Mouse (Mus musculus): ENCODE measurements at regions not wholly inside any gene's neighbourhood (a gene's known extent, or its start where the extent isn't known, plus 50 kb on each side); places are given as distances from the start of the nearest gene placed in this dataset.

DNA sequence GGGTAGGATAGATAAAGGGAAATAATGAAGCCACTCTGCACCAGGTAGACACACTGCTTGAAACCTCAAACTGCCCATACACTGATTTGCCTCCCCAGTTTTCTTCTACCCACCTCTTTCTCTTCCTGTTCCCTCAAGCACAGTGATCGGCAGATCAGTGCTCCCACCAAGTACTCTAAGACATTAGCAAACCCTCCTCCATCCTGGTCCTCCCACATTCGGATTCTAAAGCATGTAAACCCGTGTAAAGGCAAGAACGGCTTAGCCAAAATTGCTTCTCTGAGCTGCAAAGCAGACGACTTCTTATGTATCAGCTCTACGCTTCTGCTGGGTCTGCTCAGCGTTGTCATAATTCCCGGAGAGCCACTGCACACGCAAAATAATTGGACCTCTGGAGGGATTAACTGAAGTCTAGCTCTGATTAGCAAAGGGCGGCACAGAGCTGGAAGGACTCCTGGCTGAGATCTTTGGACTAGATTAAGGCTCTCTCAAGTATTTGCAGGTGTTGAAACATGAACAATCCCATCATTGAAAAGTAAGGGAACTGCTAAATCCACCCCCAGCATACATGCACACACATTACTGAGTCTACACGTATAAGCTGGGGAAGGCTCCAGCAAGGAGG is 67.2 kb downstream of the Mtx3 start:
- DNase-seq, result no peak

DNA sequence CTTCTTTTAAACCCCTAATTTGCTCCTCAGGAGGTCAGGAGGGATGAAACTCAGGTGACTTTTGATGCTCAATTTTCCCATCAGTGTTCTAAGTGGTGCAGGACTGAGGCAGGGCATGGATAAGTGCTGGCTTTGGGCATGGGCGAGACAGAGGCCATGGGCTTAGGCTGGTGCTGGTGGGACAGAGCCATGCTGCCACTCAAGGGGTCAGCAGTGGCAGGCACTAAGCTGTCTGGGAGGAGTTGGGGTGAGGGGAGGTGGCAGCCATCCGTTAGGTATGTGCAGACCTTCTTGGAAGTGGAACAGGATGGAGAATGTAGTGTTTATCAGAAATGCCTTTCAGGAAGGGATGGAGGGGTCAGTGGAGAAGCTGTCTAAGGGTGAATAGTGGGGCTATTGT is 68.1 kb downstream of the Mtx3 start:
- no peak for DNase-seq

DNA sequence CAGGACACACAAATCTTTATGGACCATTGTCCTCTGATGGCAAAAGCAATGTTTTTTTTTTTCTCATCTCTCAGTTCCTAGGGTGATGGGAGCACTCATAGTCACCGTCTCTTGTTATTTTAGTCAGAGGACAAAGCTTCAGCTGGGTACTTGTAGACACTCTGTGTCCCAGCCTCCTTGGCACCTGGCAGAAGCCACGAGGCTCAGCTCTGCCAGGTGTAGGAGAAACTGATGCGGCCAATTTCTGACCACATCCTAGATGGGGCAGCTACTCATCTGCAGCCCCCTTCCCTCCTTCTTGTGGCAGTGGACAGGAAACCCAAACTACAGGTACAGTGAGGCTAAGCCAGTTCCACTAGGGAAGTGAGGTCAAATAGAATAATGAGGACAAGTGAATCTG is 70.1 kb downstream of the Mtx3 start:
- DNase-seq, result no peak

DNA sequence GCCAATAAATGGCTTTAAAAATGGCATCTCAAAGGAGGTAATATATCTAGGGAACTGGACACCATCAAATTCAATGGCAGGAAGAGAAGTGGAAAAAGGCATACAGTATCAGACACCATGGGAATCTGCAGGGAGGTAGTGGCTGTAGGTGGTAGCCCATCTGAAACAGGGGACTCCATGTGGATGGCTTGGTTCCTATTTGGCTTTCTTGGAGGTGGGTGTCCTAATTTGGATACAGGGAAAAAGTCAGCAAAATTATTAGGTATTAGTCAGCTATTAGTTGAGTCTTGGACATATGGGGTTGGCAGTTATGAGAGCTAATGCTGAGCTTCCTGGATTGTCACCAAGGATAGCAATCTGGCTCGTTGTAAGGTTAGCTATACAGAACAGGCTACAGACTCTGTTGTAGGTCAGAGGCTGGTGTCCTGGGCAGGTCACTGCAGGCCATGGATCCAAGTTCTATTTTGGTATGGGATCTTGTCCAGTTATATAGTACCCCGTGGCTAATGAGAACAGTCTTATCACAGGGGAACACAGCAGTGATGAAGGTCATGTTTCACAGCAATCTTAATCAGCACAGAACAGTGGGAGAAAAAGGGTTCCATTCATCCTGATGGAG is 70.8 kb downstream of the Mtx3 start:
- DNase-seq, result no peak

DNA sequence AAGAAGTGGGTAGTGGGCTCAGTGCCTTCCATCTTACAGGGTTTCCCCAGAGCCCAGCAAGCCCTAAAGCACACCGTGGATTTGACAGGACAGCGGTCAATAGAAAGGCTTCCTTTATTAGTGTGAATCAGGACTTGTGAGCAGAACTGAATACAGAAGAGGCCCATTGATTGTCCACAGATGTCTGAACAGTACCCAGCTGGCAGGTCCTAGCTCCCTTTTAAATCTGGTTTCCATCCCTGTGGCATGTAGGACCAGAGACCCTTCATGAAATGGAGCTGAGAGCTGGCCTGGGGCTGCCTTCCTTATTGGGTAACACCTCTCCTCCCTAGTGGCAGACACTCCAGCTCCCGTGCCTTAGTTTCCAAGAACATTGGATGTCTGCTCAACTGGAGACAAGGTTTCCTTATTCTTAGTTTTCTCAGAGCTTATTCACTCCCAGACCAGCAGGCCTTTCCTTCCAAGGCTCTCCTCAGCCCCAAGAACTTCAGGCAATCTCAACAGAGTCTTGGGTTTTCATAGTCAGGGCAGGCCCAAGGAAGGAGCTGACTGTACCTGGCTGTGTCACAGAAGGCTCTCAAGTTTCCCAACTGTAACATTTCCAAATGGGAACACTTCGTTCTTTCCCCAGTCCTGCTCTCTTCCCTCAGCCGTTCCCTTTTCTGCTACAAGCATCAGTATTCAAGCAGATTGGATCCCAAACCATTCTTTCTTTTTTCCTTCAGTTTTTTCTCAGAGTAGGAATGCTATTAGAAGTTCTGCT is 71.6 kb downstream of the Mtx3 start:
- DNase-seq, result no peak

DNA sequence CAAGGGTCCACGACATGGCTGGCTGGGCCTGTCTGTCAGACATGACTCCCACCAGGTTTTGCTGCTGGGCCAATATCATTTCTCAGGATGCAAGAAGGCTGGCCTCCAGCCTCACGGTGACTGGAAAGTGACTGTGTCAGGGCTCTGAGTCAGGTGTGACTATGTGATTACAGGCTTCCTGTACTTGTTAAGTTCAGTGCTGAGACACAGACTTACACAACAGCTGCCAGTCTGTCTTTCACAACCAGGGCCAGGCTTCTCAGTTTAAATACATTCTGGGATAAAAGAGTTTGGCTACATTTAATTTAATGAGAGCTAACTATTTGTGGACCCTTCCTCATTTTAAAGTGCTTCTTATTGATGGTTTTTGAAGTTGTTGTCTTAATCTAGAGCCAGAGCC is 75.3 kb downstream of the Mtx3 start:
- no peak for DNase-seq

DNA sequence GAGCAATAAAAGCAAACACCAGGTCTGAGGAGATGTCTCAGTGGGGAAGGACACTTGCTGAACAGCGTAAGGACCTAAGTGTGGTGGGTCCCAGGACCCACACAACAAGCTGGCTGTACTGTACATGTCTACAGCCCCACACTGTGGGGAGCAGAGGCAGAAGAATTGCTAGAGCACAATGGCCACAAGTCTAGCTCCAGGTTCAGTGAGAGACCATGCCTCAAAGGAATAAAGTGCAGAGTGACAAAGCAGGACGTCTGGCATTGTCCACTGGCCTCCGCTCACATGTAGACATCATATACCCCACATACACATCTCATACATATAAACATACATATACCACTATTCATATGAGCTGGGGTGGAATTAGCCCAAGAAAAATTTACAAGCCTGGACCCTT is 77.4 kb downstream of the Mtx3 start:
- no peak for DNase-seq

DNA sequence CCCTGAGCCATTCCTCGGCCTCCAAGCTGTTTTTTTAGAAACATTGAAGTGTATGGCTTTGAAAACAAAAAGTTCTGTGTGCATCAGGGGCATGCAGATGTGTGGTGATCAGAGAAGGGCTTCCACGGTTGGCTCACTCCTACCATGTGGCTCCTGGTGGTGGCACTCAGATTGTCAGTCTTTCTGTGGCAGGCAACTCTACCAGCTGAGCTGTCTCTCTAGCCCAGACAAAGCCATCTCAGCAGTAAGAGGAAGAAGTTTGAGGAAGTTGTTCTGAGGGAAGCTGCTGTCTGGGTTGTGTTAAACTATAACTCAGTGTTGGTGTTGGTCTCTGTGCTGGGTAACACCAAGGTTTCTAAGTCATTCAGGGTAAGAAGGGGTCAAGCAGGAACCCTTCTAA is 78.9 kb downstream of the Mtx3 start:
- DNase-seq, result no peak

DNA sequence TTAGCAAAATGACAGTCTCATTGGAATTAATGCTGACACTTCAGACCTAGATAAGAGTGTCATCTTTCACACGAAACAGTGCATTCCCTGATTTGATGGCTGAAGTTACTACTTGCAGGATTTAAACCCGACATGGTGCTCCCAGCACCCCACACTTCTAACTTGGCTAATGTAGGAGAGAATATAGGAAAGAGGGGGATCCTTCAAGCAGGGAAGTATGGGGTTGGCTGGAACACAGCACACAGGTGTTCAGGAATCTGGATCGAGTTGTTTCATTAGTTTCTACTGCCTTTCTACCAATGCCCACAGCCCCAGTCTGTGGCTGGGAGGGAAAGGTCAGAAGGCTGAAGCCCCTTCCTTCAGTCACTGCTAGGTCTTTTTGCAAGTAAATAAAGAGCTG is 79.5 kb downstream of the Mtx3 start:
- DNase-seq, result no peak

DNA sequence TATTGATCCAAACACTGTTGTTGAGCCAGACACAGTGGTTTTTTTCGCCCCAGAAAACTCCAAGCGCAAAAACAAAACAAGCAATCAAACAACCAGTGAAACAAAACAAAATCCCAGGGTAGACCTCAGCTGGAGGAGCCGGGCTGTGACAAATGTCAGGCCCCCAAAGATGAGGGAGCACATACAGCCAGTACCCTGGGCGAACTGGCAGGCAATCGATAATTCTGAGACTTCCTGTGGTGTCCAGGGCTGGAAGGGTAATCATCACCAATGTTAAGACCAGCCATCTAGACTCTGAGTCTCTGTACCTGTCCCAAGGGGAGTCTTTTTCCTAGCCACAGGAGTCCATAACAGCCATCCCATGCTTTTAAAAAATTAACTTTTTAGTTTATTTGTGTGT is 80.6 kb downstream of the Mtx3 start:
- DNase-seq, result no peak

DNA sequence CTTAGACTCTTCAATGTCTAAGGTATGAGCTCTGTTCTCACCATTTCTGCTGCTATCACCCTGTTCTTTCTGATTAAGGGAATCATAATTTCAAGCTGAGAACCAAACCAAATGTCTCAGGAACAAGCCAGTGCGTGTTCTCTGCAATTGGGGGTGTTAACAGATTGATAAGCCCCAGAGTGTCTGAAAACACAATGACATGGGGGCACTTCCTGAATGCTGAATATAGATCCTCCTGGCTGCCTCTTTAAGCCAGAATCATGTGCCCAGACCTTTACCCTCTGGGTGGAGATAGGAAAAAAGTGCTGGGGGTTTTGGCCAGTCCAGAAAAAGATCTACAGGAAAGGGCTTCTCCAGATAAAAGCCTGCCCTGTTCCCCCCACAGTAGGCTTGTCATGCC is 84.0 kb downstream of the Mtx3 start:
- DNase-seq, result no peak

DNA sequence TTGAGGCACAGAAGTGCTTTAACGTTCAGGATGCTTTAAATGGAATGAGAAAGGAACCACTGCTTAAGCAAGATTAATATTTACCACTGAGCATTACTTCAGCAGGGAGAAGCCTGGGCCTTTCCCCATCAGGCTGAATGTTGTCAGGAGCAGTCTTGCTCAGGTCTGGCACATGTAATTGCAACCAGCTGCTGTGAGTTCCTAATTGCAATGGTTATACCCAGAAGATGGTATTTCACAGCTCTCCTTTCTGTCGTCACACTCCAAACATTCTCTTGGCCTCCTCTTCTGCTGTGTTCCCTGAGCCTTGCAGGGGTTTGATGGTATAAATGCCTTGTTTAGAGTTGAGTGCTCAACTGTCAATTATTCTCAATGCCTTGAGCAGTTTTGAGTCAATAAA is 87.1 kb downstream of the Mtx3 start:
- no peak for DNase-seq

DNA sequence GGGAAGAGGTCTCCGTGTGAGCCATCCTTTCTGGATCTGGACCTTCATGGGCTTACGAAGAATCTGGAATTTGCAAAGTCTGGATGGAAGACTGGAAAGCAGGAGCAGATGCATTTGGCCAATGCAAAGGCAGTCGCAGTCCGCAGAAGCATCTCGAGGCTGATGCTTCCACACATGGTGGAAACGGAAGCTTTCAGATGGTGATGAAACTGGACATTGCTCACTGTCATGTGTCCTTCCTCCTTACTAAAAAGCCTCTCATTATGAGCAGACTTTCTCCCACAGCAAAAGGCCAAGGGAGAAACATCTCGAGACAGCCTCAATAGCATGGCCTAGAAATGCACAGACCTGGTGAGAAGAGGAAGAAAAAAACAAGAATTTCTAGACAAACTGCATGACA is 94.5 kb downstream of the Mtx3 start:
- DNase-seq, result no peak

DNA sequence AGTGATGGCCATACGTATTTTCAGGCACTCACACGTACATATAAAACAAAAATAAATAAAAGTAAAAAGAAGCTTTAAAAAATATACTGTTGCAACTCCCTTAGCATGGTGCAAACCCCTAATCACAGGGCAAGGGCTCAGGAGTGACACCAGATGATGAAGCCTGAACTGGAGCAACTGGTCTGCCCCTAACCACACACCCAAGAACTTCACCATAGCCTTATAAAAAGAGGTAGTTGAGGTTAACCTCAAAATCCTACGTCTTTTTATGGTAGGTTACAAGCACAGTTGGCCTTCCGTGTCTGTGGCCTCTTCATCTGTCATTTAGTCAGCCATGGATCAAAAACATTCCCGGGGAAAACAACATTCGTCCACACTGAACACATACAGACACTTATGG is 96.0 kb downstream of the Mtx3 start:
- no peak for DNase-seq

DNA sequence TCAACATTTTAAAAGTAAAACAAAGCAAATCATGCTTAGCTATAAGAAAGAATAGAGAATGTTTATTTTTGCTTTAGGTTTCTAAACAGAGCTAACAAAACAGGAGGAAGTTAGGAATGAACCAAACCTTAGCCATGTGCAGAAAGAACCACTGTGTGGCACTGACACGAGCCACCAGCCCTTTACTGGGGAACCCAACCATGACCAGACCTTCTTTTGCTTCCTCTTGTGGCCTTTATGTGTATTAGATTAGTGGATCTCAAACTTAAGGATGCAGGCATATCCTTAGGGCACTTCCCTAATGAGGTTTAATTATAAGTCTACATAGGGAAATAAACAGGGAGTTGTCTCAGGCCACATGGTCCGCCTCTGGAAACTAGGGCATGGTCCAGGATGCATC is 104.0 kb downstream of the Mtx3 start:
- DNase-seq, result no peak

DNA sequence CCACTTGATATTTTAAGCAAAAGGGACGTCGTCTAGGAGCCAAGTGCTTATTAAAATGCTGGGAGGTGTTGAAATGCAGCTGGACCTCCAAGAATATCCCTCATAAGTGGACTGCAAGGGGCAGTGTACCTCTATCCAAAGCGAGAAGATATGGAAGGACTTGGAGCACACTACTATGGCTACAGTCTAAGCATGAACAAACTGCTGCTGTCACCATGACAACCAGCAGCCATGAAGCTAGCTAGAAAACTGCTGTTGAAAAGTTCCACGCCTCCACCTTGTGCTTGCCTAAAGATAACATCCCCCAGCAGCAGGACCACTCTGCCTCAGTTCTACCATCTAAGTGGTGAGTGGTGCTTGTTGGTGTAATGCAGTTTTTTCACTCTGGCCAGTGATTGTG is 115.5 kb downstream of the Mtx3 start:
- no peak for DNase-seq

DNA sequence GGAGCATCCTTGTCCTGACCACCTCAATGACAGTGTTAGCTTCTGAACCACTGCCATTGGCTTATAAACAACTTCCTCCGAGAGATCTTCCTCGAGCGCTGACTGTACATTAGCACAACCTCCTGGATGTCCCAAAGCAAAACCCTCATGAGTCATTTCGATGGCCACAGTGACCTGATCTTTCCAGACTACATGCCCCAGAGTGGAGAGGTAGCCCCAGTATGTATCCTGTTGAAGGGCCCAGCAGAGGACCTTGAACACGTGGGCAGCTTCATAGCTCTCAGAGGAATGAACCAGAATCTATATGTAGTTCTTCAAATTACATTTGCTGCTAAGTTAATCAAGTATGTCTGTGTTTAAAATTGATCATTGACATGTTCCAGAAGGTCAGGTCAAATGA is 118.1 kb downstream of the Mtx3 start:
- no peak for DNase-seq

DNA sequence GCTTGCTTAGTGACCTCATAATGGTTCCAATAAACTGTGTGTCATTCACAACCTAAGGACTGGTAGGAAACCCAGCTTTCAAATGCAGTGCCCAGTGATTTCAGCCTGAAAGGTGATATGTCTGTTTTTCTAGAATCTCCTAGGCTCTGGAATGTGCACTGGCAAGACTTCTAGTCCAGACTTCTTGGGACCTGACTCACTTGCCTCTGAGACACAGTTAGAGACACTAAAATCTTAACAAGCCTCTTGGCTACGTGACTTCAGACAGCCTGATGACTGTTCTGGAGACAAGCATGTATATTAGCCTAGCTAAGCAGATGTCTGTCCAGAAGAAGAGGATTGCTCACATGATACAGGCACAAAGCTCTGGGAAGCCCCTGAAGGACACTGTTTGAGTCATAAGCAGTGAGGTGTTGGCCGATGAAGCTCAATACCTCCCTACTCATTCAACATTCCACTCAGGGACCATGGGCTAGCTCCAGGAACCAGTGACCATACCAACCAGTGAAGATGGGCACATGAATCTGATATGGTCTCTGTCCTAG is 118.9 kb downstream of the Mtx3 start:
- no peak for DNase-seq

DNA sequence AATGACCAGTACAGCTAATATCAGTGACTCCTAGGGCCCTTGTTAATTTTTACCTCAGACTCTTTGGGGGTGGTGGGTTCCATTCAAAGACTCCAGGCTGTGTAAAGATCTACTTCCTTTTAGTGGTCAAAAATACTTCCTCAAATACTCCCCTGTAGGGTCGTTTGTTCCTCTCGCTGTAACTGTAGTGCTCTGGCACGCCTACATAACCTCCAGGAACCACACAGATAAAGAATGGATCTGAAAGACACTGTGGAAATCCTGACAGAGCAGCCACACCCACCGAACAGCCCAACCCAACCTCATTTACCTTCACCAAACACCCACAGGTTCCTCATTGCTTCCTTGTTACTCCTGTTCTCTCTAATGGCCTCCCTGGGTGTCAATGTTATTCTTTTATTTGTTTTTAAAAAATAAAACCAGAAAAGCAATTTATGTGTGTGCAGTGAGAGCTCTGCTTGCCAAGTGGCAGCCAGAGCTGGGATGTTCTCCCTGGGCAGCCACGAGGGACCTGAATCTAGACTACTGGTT is 119.7 kb downstream of the Mtx3 start:
- no peak for DNase-seq

DNA sequence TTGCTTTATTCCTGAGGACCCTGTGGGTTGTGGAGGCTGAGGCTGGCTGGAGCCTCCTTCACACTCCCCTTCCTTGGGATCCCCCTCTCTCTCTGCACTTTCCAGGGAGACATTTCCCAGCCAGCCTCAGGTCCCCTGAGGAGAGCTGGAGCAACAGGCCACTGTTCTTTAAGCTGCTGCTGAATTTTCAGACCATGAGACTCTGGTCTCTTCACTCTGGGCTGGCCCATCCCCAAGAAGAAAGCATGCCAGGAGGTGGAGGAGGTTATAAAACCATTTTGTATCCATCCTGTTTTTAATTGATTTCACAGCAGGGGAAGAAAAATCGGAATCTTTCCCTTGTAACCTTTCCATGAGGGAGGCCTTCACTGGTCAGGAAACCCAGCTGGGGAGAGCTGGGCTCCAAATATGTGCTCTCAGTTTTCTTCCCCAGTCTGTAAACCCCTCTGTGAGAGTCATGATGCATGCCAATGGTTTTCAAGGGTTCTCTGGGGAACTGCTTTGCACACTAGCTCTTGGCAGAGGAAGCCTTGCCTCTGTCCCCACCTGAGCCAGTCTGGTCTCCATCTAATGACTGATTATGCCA is 122.6 kb downstream of the Mtx3 start:
- DNase-seq, result no peak

DNA sequence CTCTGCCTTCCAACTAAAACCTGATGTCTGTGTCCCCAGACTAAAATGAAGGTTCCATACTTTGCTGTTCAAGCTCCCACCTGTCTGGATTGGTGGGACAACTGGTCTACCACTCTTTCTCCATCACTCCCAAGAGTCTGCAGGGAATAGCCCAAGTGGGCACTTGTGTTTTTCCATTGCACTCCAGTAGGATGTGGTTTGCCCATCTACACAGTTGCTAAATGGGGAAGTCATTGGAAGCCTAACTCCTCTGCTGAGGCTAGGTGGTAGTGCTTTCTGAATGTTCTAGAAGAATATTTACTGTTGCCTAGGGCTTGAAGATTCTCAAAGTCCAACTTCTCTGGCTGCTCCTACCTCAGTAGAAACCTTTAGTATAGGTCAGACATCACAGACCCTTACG is 125.0 kb downstream of the Mtx3 start:
- DNase-seq, result no peak

DNA sequence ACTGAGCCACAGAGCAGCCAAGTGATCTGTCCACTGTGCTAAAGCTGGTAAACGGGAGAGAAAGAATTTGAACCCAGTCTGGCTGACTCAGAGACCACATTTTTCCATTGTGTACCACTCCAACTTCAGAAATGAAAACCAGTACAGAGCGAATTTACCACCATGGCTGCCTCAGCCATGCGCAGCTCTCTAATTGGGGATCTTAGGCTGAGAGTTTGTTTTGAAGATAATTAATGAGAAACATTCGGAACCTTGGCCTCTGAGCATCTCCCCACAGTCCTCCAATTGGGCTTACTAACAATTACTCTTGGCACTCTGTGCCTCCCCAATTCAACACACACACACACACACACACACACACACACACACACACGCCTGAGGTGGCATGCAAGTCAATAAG is 128.3 kb downstream of the Mtx3 start:
- DNase-seq, result no peak

DNA sequence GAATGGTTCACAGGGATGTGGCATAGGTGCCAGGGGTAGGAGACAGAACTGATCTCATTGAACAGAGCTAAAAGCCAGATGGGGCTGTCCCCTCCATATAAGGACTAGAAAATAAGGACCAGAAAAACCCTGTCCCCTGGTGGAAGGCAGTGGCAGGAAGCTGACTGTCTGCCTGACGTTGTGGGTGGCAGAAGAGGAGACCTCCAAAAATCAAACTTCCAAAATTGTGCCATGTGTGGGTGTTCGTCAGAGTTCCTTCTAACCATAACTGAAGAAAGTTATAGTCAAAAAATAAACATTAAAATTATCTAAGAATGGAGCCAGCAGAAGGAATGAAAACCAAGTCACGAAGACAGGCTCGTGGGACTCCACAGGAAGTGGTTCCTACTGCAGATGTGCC is 129.2 kb downstream of the Mtx3 start:
- DNase-seq, result no peak
